Mouse (Mus musculus) CH12.LX (cell line): ENCODE data around the gene Map1a. TPM values are rescaled to one million over a fixed set of nuclear protein-coding genes. Genes with fewer than 3 reads are reported as not detected.

Source experiments
- DNase-seq: peaks from one replicate; pipeline ENCODE4 v3.0.0-alpha.2; 2013; ENCODE audit errors: extremely low read depth
- H3K27ac ChIP-seq: 2 replicates; pipeline ENCODE4 v1.5.1; 2012; ENCODE audit warnings: low read depth, mild to moderate bottlenecking, control low read depth, moderate library complexity; ENCODE audit not compliant: insufficient read depth
- H3K27me3 ChIP-seq: replicated peaks from 2 replicates; pipeline ENCODE3; 2012; ENCODE audit warnings: inconsistent platforms
- H3K36me3 ChIP-seq, 2 experiments: replicated peaks in 1 of 2; 2 replicates each; pipeline versions ENCODE3 to v1.6.1; 2012; ENCODE audit warnings: inconsistent platforms in 1 of 2, low read length in 1 of 2, mild to moderate bottlenecking in 1 of 2, mixed read lengths in 1 of 2, moderate library complexity in 1 of 2; ENCODE audit not compliant: control insufficient read depth in 1 of 2, insufficient read depth in 1 of 2
- H3K4me1 ChIP-seq, 2 experiments: 2 replicates each; pipeline ENCODE4 v1.6.1; 2012; ENCODE audit warnings: inconsistent platforms in 1 of 2, moderate library complexity in 1 of 2; ENCODE audit not compliant: insufficient read depth in 2 of 2, control insufficient read depth in 1 of 2
- H3K4me2 ChIP-seq: 2 replicates; pipeline ENCODE4 v1.6.1; 2012; ENCODE audit warnings: low read depth, mild to moderate bottlenecking, control low read depth; ENCODE audit not compliant: poor library complexity, insufficient read depth, severe bottlenecking
- H3K4me3 ChIP-seq, 3 experiments: fragments of 150-350 bp in 1 of 3; sonication (generic) in 1 of 3; replicated peaks in 1 of 3; 2 replicates each; pipeline versions ENCODE3 to v1.5.1; 2011 to 2012; ENCODE audit warnings: low read depth in 2 of 3, low read length in 2 of 3, mild to moderate bottlenecking in 2 of 3, moderate library complexity in 2 of 3, control low read depth in 1 of 3, improper control_type of control experiment in 1 of 3, inconsistent platforms in 1 of 3, mixed read lengths in 1 of 3; ENCODE audit not compliant: poor library complexity in 1 of 3
- H3K79me2 ChIP-seq: replicated peaks from 2 replicates; pipeline ENCODE4 v1.6.1; 2012; ENCODE audit warnings: mild to moderate bottlenecking, moderate library complexity; ENCODE audit not compliant: control insufficient read depth, poor library complexity, insufficient read depth, severe bottlenecking; ENCODE audit errors: extremely low read depth
- H3K9ac ChIP-seq: 2 replicates; pipeline ENCODE4 v1.6.1; 2012; ENCODE audit warnings: low read depth, mild to moderate bottlenecking, control low read depth, moderate library complexity; ENCODE audit not compliant: insufficient read depth
- H3K9me3 ChIP-seq: replicated peaks from 2 replicates; pipeline ENCODE3; 2012; ENCODE audit warnings: low read length, inconsistent platforms, mixed read lengths
- BHLHE40 ChIP-seq: IDR thresholded peaks from 2 replicates; pipeline ENCODE4 v1.6.1; 2011; ENCODE audit warnings: mild to moderate bottlenecking, low read depth, low read length, improper control_type of control experiment
- CHD2 ChIP-seq: IDR thresholded peaks from 2 replicates; pipeline ENCODE4 v1.6.1; 2011; ENCODE audit warnings: low read length, improper control_type of control experiment
- CTCF ChIP-seq, 2 experiments: IDR thresholded peaks in 1 of 2; conservative IDR thresholded peaks in 1 of 2; 2 replicates each; pipeline ENCODE4 v1.5.1; 2011 to 2012; ENCODE audit warnings: low read depth in 2 of 2, low read length in 2 of 2, improper control_type of control experiment in 1 of 2, inconsistent platforms in 1 of 2, mild to moderate bottlenecking in 1 of 2, moderate library complexity in 1 of 2
- ELF1 ChIP-seq: IDR thresholded peaks from 2 replicates; pipeline ENCODE4 v1.6.1; 2014; ENCODE audit warnings: low read depth, mild to moderate bottlenecking, inconsistent platforms, low read length, improper control_type of control experiment
- EP300 ChIP-seq: IDR thresholded peaks from 2 replicates; pipeline ENCODE4 v1.6.1; 2011; ENCODE audit warnings: low read length, improper control_type of control experiment
- HCFC1 ChIP-seq: IDR thresholded peaks from 2 replicates; pipeline ENCODE4 v1.6.1; 2012; ENCODE audit warnings: low read depth, mild to moderate bottlenecking, inconsistent platforms, low read length, improper control_type of control experiment
- IRF4 ChIP-seq: IDR thresholded peaks from 2 replicates; pipeline ENCODE4 v1.6.1; 2014; ENCODE audit warnings: low read depth, mild to moderate bottlenecking, inconsistent platforms, low read length, improper control_type of control experiment
- KAT2A ChIP-seq: IDR thresholded peaks from 2 replicates; pipeline ENCODE4 v1.6.1; 2012; ENCODE audit warnings: low read length, improper control_type of control experiment, inconsistent platforms; ENCODE audit not compliant: insufficient replicate concordance
- MAFK ChIP-seq: IDR thresholded peaks from 2 replicates; pipeline ENCODE4 v1.6.1; 2011; ENCODE audit warnings: low read length, improper control_type of control experiment; ENCODE audit not compliant: insufficient replicate concordance
- MAX ChIP-seq: IDR thresholded peaks from 2 replicates; pipeline ENCODE4 v1.6.1; 2011; ENCODE audit warnings: low read length, improper control_type of control experiment
- MAZ ChIP-seq: IDR thresholded peaks from 2 replicates; pipeline ENCODE4 v1.6.1; 2012; ENCODE audit warnings: low read depth, mild to moderate bottlenecking, inconsistent platforms, low read length, improper control_type of control experiment, moderate library complexity
- MYC ChIP-seq: IDR thresholded peaks from 2 replicates; pipeline ENCODE4 v1.6.1; 2011; ENCODE audit warnings: low read depth, mild to moderate bottlenecking, improper control_type of control experiment, low read length
- NRF1 ChIP-seq: IDR thresholded peaks from 2 replicates; pipeline ENCODE4 v1.6.1; 2014; ENCODE audit warnings: low read depth, mild to moderate bottlenecking, inconsistent platforms, low read length, improper control_type of control experiment, moderate library complexity
- PAX5 ChIP-seq: IDR thresholded peaks from 2 replicates; pipeline ENCODE4 v1.6.1; 2012; ENCODE audit warnings: low read length, inconsistent platforms, mixed read lengths
- POLR2A ChIP-seq: IDR thresholded peaks from 2 replicates; pipeline ENCODE4 v1.6.1; 2011; ENCODE audit warnings: low read depth, mild to moderate bottlenecking, improper control_type of control experiment, low read length
- RAD21 ChIP-seq: IDR thresholded peaks from 2 replicates; pipeline ENCODE4 v1.6.1; 2011; ENCODE audit warnings: low read depth, mild to moderate bottlenecking, low read length, improper control_type of control experiment, moderate library complexity
- RCOR1 ChIP-seq: conservative IDR thresholded peaks from 2 replicates; pipeline ENCODE4 v1.6.1; 2012; ENCODE audit warnings: low read depth, mild to moderate bottlenecking, inconsistent platforms, low read length, improper control_type of control experiment
- SIN3A ChIP-seq: IDR thresholded peaks from 2 replicates; pipeline ENCODE4 v1.6.1; 2012; ENCODE audit warnings: low read length, improper control_type of control experiment, inconsistent platforms
- SMC3 ChIP-seq: IDR thresholded peaks from 2 replicates; pipeline ENCODE4 v1.6.1; 2011; ENCODE audit warnings: low read depth, low read length, improper control_type of control experiment
- TBP ChIP-seq: conservative IDR thresholded peaks from 2 replicates; pipeline ENCODE4 v1.6.1; 2011; ENCODE audit warnings: low read depth, low read length, improper control_type of control experiment
- TCF12 ChIP-seq: IDR thresholded peaks from 2 replicates; pipeline ENCODE4 v1.6.1; 2014; ENCODE audit warnings: low read depth, mild to moderate bottlenecking, inconsistent platforms, low read length, improper control_type of control experiment
- UBTF ChIP-seq: IDR thresholded peaks from 2 replicates; pipeline ENCODE4 v1.6.1; 2012; ENCODE audit warnings: low read depth, mild to moderate bottlenecking, inconsistent platforms, low read length, improper control_type of control experiment, moderate library complexity
- USF1 ChIP-seq: IDR thresholded peaks from 2 replicates; pipeline ENCODE4 v1.6.1; 2014; ENCODE audit warnings: low read depth, mild to moderate bottlenecking, inconsistent platforms, low read length, improper control_type of control experiment
- USF2 ChIP-seq: conservative IDR thresholded peaks from 2 replicates; pipeline ENCODE4 v1.6.1; 2011; ENCODE audit warnings: low read depth, low read length, improper control_type of control experiment
- ZKSCAN1 ChIP-seq: IDR thresholded peaks from 2 replicates; pipeline ENCODE4 v1.6.1; 2012; ENCODE audit warnings: low read depth, inconsistent platforms, low read length, improper control_type of control experiment, borderline replicate concordance
- ZMIZ1 ChIP-seq: IDR thresholded peaks from 2 replicates; pipeline ENCODE4 v1.6.1; 2012; ENCODE audit warnings: low read depth, mild to moderate bottlenecking, inconsistent platforms, low read length, improper control_type of control experiment
- ZNF384 ChIP-seq: IDR thresholded peaks from 2 replicates; pipeline ENCODE4 v1.6.1; 2012; ENCODE audit warnings: low read depth, low read length, improper control_type of control experiment, inconsistent platforms
- dilution Hi-C: fragments of 300-500 bp; cut with MboI; formaldehyde crosslinking; loops from 2 replicates; pipeline ENCODE4 v1.14.3; 2020; ENCODE audit warnings: low sequenced_read_pairs; ENCODE audit not compliant: extremely low pct_unique_long_range_greater_than_20kb, extremely low pct_ligation_motif_present
- in situ Hi-C: fragments of 300-500 bp; cut with MboI; formaldehyde crosslinking; loops from 3 replicates; pipeline ENCODE4 v1.14.3; 2019; ENCODE audit warnings: low sequenced_read_pairs, low pct_ligation_motif_present, low pct_unique_long_range_greater_than_20kb, mixed read lengths
- polyA plus RNA-seq: library from polyadenylated mRNA; unstranded; fragments of >175 nt; gene quantifications from 2 replicates; pipeline ENCODE4 v1.2.1, GENCODE M21; 2012; ENCODE audit warnings: low read depth; ENCODE audit not compliant: insufficient read length
- total RNA-seq, 2 experiments: library from RNA; depleted of rRNA; stranded (reverse); fragments of 300-350 nt in 1 of 2; fragments of >200 nt in 1 of 2; gene quantifications; 2 replicates each; pipeline ENCODE4 v1.2.3; 2012 to 2014

Map1a gene
- total and polyA plus RNA-seq, 3 experiments, result 0.16 to 7.2 (median 0.38) TPM

DNA sequence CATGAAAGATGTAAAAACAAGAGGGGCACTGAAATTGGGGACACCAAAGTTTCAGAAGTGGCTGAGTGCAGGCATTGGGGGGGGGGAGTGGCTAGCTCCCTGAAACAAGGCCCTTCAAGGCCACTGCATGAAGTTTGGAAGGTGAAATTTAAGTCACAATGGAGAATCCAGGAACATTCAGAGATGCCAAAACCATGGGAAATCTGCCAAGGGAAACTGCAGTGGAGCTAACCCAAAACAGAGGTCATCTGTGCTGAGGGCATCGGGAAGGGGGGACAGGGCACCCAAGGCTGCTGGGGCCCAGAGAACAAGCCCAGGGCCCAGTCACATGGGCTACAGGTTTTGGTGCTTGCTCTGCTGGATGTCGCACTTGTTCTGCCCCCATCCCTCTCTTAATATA lies 39.6 kb upstream of the Map1a start:
- Histone ChIP-seq H3K9ac (no peak overlapping the region), H3K4me3 (no peak overlapping the region), H3K4me1 (no peaks in the 10 kb centered on the region), H3K4me2 (no peak overlapping the region), H3K36me3 (peaks cover 69 to 94% of the 10 kb centered on the region in 2 experiments), H3K27ac (no peak overlapping the region)
- no peak for TF ChIP-seq TBP
- TF ChIP-seq TCF12, result no peak
- TF ChIP-seq ZMIZ1, result no peak
- no peak for TF ChIP-seq ZKSCAN1
- no peak for TF ChIP-seq EP300
- TF ChIP-seq UBTF, result no peak
- no peak for TF ChIP-seq BHLHE40
- TF ChIP-seq RCOR1, result no peak
- no peak for TF ChIP-seq MAZ
- no peak for TF ChIP-seq SIN3A
- TF ChIP-seq MAFK, result no peak
- no peak for TF ChIP-seq RAD21
- no peak for TF ChIP-seq KAT2A
- no peak for TF ChIP-seq CTCF (conservative IDR thresholded peaks at IDR 0.05 in 1 of 2, IDR thresholded peaks at IDR 0.05 in 1 of 2; ENCODE audit: low read depth in 2 of 2, low read length in 2 of 2)
- TF ChIP-seq PAX5, result no peak
- no peak for TF ChIP-seq IRF4
- TF ChIP-seq, all 38 proteins: peak for 0
- dilution Hi-C loops, result no loop called here
- no peaks in the 10 kb centered on the region for H3K9me3 ChIP-seq
- H3K79me2 ChIP-seq, result peaks cover 2% of the 10 kb centered on the region; the same call in 1 of the 2 replicates
- no peak for DNase-seq
- no peaks in the 10 kb centered on the region for H3K27me3 ChIP-seq
- in situ Hi-C loops, result no loop called here

GRCm38 (mm10) chr2:121268446-121268845 lies 21.0 kb upstream of the Map1a start:
- Histone ChIP-seq H3K27me3 (no peaks in the 10 kb centered on the region), H3K4me3 (no peak overlapping the region), H3K4me1 (peaks cover 3 to 33% of the 10 kb centered on the region in 2 experiments; a peak in 3 of 4 replicates), H3K27ac (no peak overlapping the region), H3K4me2 (no peak overlapping the region), H3K79me2 (peaks cover 19% of the 10 kb centered on the region), H3K9ac (no peak overlapping the region), H3K9me3 (no peaks in the 10 kb centered on the region), H3K36me3 (peaks cover 40 to 56% of the 10 kb centered on the region in 2 experiments)
- in situ Hi-C loops, result no loop called here
- TF ChIP-seq KAT2A (no peak), NRF1 (no peak), UBTF (no peak), ELF1 (no peak), HCFC1 (no peak), USF2 (no peak), SIN3A (no peak), RCOR1 (no peak), POLR2A (no peak), USF1 (no peak), MYC (no peak), SMC3 (no peak), MAZ (no peak), ZMIZ1 (no peak), EP300 (no peak), MAX (no peak), TBP (no peak), ZNF384 (no peak), RAD21 (no peak), CHD2 (no peak)
- no peak for DNase-seq
- dilution Hi-C loops, result no loop called here
